Mouse (Mus musculus) adipocyte (in vitro differentiated cells): Measurements from ENCODE around the gene Haus3.

Source experiments
- DNase-seq: peaks from one replicate; pipeline ENCODE4 v3.0.0-alpha.2; 2016; ENCODE audit warnings: low spot score

Gene Haus3

GRCm38 (mm10) chr5:34186961-34187391 lies 17.6 kb upstream of the Haus3 start:
- peak; percentile 63 for DNase-seq

DNA sequence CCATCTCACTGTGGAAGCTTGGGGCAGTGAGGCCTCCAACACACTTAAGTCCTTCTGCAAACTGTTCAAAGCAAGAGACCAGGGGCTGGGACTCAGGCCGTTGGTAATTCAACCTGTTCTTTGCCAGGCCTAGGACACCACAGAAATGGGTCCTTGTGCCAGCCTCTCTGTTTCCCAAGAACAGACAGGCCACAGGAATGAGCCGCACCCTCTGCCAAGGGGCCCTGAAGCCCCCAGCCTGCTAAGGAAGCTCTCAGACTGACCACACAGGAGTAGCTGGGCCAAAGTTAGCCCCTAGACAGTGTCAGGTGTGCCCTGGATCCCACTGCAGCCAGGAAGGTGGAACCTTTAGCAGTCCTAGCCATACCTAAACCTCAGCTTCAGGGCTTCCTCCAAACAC lies 17.1 kb upstream of the Haus3 start:
- no peak for DNase-seq

GRCm38 (mm10) chr5:34185791-34186190 lies 16.5 kb upstream of the Haus3 start:
- no peak for DNase-seq

DNA sequence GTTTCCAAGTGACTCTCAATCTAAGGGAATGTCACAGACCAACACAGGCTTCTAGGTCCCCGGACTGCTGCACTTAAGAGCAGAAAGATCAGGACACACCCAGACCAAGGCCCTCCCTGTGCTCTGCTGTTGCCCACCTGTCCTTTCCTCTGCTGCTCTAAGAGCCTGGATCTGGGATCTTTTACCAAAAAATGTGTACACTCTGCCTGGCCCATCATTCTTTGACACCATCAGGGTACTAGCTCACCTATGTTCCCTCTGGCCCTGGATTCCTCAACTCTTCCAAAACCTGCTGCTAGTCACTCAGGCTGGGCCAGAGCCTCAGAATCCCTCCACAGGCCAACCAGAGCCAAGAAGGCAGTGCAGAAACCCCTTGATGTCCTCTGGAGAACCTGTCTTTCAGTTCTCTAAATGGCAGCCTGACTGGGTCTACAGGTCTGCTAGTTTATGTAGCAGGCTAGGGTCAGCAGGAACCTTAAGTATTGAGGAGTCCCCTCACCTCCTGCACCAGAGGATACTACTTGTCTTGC lies 15.8 kb upstream of the Haus3 start:
- no peak for DNase-seq

GRCm38 (mm10) chr5:34183976-34184375 lies 14.6 kb upstream of the Haus3 start:
- no peak for DNase-seq

DNA sequence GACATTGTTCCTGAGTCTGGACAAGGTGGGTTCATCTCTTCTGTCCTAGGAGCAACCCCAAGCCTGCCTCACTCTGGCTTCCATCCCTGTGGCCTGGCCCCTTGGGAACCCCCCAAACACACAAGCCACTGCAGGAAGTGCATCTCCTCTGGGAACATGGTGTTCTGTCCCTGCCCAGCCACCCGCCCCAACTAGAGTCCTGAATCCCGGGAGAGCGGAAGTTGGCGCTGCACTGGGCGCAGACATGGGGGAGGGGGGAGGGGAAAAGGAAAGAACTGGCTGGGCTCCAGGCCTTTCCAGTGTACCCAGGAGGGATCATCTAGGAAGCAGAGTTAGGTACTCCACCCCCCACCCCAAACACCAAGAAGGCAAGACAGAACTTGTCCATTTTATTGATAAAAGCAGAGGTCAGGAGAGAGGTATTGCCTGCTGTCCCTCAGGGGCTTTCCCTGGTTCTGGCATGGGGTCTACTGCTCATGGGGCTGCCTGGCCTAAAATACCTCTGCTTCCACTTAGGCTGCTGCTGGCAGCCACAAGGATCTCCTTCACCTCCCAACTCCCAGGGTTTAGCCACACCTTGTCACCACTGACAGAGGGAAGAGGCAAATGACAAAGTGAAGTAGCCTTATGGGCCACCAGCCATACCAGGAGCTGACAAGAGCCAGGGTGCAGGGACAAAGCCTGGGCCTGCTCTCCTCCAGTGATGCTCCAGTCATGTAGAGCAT lies 14.0 kb upstream of the Haus3 start:
- no peak for DNase-seq

- DNase-seq: no peak
Observed at GRCm38 (mm10) chr5:34182486-34182885, 13.2 kb upstream of the Haus3 start.

GRCm38 (mm10) chr5:34177821-34178220 lies 8.5 kb upstream of the Haus3 start:
- no peak for DNase-seq

- DNase-seq: no peak
Observed at GRCm38 (mm10) chr5:34177091-34177490, 7.8 kb upstream of the Haus3 start.

DNA sequence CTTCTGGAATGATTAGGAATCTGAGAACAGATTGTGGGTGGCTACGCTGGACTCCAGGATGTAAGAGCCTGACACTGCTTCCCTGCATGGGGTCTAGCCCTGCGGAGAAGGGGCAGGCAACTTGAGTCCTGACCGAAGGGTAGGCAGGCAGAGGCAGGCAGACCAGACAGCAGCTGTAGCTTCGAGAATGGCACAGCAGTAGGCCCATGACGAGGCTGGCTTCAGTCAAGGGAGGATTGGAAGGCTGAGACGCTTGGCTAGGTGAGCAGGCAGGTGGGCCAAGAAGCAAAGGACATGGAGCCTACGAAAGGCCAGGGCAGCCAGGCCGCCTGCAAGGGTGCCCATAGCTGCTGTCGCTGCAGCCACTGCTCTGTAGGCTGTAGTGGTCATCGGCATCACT lies 7.4 kb upstream of the Haus3 start:
- no peak for DNase-seq

- DNase-seq: no peak
Observed at GRCm38 (mm10) chr5:34175403-34175694, 6.0 kb upstream of the Haus3 start.

DNA sequence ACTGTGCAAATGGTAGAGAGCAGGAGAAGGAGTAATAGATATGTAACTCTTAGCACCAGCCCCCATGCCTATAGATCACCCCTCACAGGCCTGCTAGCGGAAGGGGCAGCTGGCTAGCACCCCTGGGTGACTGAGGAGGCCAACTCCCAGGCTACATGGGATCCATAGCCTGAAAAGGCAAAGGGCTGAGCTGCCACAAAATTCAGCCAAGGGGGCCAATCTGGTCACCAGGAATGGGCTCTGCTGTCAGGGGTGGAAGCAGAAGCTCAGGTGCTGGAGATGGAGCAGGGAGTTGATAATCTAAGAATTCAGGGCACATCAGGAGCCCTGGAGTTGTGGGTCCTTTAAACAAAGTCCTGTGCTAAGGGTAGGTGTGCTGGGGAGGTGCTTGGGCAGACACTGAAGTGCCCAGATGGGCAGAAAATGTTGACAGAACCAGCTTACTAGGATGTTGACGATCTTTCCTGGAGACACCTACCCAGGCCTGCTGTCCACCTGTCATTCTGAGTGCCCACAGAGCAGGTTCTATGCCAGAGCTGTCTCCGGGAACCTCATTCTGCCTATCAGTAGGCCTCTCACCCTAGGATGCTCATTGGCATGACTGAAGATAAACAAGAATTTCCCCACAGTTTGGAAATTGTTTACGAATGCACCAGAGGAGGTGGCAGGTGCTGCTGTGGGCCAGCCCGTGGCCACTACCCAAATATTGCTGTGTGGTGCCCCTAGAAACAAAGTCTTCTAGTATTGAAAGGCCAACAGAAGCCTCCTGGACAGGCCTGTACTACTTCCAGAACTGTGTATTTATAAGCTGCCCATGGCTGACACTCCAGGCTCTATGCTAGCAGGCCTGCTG lies 5.4 kb upstream of the Haus3 start:
- no peak for DNase-seq

- no peak for DNase-seq
Observed at GRCm38 (mm10) chr5:34174021-34174420, 4.7 kb upstream of the Haus3 start.

DNA sequence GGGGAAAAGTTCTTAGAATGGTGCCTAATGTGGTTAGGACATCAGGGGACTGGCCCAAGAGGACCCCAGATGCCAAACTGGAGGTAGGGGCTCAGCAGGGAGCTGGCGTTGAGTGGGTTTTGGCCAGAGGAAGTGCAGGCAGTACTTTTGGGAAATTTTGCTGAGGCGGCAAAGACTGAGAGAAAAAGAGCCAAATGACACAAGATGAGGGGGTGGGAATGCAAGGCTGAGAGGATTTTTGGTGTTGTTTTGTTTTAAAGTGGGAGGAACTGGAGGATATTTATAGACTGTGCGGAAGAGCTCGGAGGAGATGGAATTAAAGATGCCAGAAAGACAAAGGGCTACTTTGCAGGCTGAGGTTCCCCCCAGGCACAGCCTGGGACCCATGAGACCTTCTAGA lies 1.4 kb upstream of the Haus3 start:
- peak; percentile 57 for DNase-seq

GRCm38 (mm10) chr5:34169954-34170353 lies 627 bp upstream of the Haus3 start:
- no peak for DNase-seq

DNA sequence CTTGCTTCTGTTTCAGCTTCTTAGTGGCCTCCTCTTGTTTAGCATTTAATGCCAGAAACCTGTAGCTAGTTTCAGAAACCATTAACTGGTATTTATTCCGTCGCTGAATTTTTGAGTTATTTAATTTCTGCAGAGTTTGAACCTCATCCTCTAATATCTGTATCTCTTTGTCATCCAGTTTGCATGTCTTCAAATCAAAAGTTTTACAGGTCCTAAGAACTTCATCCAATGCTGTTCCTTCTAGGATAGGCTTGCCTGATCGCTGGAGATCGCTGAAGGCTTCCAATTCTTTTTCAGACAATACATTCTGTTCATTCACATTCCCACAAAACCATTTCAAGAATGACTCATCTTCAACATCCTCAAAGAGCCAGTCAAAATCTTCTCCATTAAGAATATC lies 1.5 kb downstream of the Haus3 start:
- DNase-seq: peak; percentile 11

DNA sequence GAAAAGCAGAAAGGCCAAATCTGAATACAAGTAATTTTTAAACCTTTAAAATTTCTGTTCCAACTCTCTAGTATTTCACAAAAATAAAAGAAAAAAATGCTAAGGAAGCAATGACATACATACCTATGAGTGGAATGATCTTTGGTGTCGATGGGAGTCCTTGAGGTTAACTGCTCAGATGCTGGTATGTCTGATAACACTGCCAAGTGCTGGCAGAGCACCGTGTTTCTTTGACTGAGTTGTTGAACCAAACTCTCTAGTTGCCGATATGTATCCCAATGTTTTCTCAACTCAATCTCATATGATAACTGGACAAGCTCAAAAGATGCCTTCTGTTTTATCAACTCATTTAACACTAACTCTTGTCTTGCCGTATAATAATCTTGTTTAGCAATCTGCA lies 3.5 kb downstream of the Haus3 start:
- peak; percentile 27 for DNase-seq

GRCm38 (mm10) chr5:34148476-34148875 lies 20.9 kb downstream of the Haus3 start:
- DNase-seq: no peak

GRCm38 (mm10) chr5:34147554-34147953 lies 21.8 kb downstream of the Haus3 start:
- DNase-seq: no peak

GRCm38 (mm10) chr5:34139751-34140150 lies 29.6 kb downstream of the Haus3 start:
- peak; percentile 74 for DNase-seq

GRCm38 (mm10) chr5:34132731-34133130 lies 36.6 kb downstream of the Haus3 start:
- DNase-seq: no peak

DNA sequence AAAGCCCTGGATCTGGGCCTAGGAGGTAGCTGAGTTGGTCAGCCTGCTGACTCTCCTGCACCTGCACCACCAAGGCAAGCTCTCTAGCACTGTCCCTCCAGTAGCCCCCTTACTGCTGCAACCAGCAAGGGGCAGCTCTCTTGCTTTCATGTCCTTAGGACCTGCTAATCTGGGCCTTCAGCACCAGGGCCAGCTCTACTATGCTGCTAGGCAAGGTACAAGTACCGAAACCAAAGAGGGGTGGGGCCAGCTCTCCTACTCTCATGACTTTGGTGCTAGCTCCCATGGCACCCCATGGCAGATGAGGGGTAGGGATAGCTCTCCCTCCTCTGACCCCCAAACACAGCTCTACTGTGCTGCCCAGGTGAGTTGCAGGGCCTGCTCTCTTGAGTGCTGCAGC lies 45.2 kb downstream of the Haus3 start:
- DNase-seq: no peak

- DNase-seq: no peak
Observed at GRCm38 (mm10) chr5:34119121-34119856, 50.0 kb downstream of the Haus3 start.
